Mouse (Mus musculus) mouse trophoblast stem cell (cell line): Measurements from ENCODE around the gene Tmcc1.

Experiments used
- in situ Hi-C, 2 experiments: fragments of 300-500 bp; cut with MseI, MboI; formaldehyde crosslinking; loops; 2 replicates in 1 of 2; 3 replicates in 1 of 2; pipeline ENCODE4 v1.15.1; 2025

Gene Tmcc1

DNA sequence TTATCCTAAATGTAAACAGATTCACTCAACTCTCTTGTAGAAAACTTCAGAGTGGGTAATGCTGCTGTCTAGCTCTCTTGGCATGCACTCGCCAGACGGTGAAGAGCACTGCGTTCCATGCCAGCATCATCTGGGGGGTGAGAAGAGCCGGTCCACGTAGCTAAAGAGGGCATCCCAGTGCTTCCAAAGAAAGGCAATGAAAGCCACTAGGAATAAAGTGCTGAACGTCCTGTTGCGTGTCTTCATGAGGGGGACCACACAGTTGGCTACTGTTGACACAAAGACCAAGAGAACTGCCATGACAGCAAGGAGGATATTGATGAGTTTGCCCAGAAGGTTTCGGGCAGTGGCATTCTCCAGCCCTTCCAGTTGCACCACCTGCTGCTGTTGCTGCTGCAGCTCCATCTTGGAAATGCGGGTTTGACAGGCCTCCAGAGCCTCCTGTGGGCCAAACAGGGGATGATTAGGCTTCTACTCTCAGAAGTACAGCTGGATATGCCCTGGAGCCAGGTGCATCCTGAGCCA is 171.3 kb downstream of the Tmcc1 start:
- in situ Hi-C loops, result no loop called here

- in situ Hi-C loops, result no loop called here
These were observed 177.4 kb downstream of the Tmcc1 start for GRCm38 (mm10) chr6:116015902-116016301.

DNA sequence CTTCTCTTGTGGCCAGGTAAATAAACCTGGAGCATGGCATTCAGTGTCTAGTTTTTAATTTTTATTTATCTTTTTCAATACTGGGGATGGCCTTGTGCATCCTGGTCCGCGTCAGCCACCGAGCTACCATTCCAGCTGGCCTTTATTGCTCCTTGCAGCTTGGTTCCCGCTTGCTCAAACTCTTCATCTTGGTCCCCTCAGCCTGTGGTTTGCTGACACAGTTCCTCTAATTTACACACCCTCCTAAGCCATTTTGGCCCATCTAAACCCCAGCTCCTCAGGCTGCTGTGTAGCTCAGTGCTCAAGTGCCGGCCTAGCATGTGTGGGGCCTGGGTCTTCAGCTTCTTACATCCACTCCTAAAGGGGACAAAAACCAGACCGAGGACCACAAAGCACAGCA is 179.2 kb downstream of the Tmcc1 start:
- in situ Hi-C loops, result loop anchor here (5.0 kb wide), 1 partner anchor 123 kb away; no protein-coding TSS in a partner anchor

DNA sequence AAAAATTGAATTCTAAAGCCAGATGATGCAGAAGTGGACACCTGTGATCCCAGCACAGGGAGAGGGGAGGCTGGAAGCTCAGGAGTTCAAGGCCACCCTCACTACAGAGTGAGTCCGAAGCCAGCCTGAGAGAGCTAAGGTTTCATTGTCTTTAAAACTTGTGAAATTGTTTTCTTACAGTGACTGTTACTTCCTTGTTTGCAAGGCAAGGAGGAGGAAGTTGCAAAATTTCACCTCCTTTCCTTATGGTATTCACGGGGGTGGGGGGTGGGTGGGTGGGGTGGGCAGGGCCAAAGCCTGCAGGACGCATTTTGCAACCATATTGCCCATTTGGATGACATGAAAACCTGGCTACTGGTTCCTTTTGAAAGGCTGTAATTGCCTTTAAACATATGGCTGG is 179.6 kb downstream of the Tmcc1 start:
- in situ Hi-C loops, result loop anchor here (5.0 kb wide), 1 partner anchor 124 kb away; no protein-coding TSS in a partner anchor

- in situ Hi-C loops, result loop anchor here (5.0 kb wide), 1 partner anchor 127 kb away; no protein-coding TSS in a partner anchor
These were observed 182.7 kb downstream of the Tmcc1 start for GRCm38 (mm10) chr6:116010541-116010940.

DNA sequence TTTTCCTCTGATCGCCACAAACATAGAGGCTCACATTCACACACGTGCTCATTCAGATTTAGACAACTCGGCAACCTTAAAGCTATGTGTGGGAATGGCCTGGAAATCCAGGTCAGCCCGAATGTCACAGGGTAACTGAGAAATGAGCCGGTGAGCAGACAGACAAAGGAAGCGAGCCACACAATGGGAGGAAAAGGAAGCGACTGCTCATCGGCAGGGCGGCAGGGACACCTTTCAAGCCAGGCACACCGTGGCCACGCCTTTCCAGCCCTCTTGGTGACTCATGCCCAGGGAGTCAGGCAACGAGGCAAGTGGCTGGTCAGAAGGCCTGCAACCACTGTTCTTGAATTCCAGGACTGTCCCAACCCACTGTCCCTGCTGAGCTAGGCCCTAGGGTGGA is 183.9 kb downstream of the Tmcc1 start:
- in situ Hi-C loops, result loop anchor here (5.0 kb wide), 2 partner anchors 107 to 122 kb away; no protein-coding TSS in a partner anchor

- in situ Hi-C loops, result loop anchor here (5.0 kb wide), 2 partner anchors 105 to 120 kb away; no protein-coding TSS in a partner anchor
These were observed 185.6 kb downstream of the Tmcc1 start for GRCm38 (mm10) chr6:116007561-116008173.

DNA sequence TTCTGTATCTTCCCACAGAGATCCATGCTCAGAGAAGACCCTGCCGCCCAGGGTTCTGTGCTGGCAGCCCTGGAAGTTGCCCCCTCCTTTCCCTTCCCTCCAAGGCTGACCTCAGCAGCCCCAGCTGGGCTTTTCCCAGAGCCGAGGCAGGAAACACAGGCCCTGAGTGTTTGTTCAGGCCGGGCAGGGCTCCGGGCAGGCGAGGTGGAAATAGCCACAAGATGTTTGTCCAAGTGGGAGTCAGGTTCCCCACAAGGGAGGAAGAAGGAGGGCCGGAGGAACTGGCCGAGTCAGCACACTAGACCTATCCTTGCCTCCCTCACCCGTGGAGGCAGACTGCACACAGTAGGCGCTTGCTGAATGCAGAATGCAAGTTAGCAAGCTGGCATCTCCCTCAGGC is 186.6 kb downstream of the Tmcc1 start:
- in situ Hi-C loops, result loop anchor here (5.0 kb wide), 2 partner anchors 104 to 119 kb away; no protein-coding TSS in a partner anchor

GRCm38 (mm10) chr6:116005959-116006288 is 187.4 kb downstream of the Tmcc1 start:
- in situ Hi-C loops, result loop anchor here (5.0 kb wide), 2 partner anchors 104 to 119 kb away; no protein-coding TSS in a partner anchor

- in situ Hi-C loops, result loop anchor here (5.0 kb wide), 2 partner anchors 103 to 118 kb away; no protein-coding TSS in a partner anchor
These were observed 187.9 kb downstream of the Tmcc1 start for GRCm38 (mm10) chr6:116005275-116005958.

- in situ Hi-C loops, result loop anchor here (5.0 kb wide), 2 partner anchors 102 to 117 kb away; no protein-coding TSS in a partner anchor
These were observed 188.6 kb downstream of the Tmcc1 start for GRCm38 (mm10) chr6:116004716-116005115.

- in situ Hi-C loops, result no loop called here
These were observed 189.2 kb downstream of the Tmcc1 start for GRCm38 (mm10) chr6:116004069-116004468.

DNA sequence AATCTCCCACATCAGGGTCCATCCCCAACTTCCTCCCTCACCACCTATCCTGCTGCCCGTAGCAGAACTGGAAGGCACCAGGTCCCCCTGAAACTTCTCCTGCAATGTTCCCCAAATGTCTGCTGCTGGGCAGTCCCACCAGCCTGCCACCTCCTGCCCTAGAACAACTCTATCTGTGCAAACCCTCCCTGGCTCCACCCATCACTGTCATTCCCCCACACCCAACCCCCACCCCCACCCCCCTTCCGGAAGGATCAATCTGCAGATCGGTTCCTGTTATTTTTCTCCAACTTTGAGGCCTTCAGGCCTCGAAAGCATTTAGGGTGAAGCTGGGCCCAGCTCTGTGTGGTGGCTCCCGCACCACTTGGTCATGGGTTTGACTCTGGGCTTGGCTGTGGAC is 189.8 kb downstream of the Tmcc1 start:
- in situ Hi-C loops, result no loop called here

DNA sequence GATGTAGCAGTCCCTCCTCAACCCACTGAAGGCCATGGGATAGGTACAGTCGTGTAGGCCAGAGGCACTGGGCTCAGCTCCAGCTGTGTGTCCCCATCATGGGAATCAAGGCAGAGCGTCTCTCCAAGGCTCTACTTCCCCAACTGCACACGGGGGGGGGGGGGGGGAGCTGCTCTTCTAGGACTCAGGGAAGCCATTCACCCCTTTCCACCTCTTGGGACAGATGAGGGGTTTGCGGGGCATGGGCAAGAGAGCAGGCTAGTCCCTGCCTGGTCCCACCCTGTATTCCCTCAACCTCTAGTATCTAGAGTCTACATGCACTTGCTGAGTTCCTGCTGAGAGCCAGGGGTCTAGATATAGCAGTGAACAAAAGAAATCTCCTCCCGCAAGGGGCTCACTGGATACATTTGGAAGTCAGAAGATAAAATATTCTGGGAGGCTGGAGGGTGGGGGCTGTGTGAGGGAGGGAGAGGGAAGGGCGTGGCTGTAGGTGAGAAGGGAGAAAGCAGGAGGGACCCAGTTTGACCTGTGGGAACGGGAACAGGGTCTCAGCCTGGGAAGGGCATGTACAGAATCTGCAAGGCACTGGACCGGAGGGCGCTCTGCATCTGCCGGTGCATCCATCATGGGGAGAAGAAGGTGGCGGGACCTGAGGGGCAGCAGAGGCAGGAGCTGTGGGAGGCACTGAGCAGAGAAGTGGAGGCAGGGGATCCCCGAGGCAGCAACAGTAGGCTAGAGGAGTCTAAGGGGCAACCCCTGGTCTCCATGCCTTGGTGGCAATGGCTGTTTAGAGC is 190.8 kb downstream of the Tmcc1 start:
- in situ Hi-C loops, result no loop called here

- in situ Hi-C loops, result no loop called here
These were observed 192.4 kb downstream of the Tmcc1 start for GRCm38 (mm10) chr6:116000851-116001250.

DNA sequence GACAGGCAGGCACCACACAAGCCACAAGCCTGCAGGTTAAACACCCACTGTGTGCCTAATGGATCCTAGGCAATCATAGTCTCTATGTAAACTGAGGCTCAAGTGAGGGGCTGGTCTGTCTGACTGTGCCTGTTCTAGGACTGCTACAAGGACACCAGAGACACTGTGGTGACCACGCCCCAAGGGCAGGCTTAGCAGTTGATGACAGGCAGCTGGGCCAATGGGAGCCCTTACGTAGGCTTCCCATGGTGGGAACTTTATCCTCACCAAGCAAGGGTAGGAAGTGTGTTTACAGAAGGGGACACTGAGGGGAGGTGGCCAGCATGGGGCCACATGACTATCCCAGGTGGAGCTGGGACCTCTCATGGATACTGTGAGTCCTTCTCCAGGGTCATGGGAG is 194.1 kb downstream of the Tmcc1 start:
- in situ Hi-C loops, result no loop called here

GRCm38 (mm10) chr6:115998758-115999157 is 194.5 kb downstream of the Tmcc1 start:
- in situ Hi-C loops, result no loop called here

DNA sequence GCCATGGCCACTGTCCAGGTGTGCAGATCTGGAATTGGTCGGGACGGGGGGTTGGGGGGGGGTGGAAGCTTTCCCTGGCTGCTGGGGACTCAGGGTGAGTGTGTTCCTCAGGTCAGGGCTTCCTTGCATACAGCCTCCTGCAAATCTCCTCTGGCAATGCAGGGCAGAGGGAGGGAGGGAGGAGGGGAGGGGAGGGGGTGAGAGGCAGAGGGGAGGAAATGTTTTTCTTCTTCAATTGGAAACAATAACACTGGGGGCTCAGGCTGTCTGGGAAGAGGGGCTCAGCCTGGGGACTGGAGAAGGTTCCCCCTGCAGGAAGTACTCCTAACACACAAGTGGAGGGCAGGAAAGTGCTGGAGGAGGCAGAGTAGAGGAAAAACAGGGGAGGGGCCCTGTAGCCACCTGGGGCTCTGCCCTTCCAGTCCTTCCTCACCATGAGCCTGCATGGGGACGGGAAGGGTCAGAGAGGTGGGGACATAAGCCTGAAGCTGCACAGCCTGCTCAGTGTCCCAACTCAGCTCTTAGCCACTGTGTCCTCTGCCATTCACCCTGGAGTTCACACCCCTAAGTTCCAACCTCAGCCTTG is 195.5 kb downstream of the Tmcc1 start:
- in situ Hi-C loops, result no loop called here

- in situ Hi-C loops, result no loop called here
These were observed 197.0 kb downstream of the Tmcc1 start for GRCm38 (mm10) chr6:115996171-115996851.

DNA sequence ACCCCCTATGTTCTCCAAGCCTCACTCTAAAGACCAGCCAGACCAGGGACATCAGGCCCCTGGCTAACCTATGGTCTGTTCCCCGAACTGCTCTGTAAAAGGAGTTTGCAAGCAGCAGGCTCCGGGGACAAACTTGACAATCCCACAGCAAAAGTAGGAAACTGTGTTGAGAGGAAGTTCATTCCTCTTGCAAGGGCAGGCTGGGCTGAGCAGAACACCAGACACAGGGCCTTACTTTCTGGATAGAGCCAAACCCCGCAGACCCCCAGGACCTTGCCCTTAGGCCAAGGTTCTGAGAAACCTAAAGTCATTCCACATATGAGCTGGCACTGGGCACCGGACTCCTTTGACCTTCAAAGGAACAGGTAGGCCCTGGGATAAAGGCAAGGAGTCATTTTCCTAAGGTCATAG is 197.8 kb downstream of the Tmcc1 start:
- in situ Hi-C loops, result no loop called here
